Mouse (Mus musculus) CH12.LX (cell line): Measurements from ENCODE around the gene Ggct. TPM values are rescaled to one million over a fixed set of nuclear protein-coding genes. Genes with fewer than 3 reads are reported as not detected.
A peak's percentile ranks its signal among the peaks of the same experiment; 100 is the strongest.

ENCODE experiments used
- DNase-seq: peaks from one replicate; pipeline ENCODE4 v3.0.0-alpha.2; 2013; ENCODE audit errors: extremely low read depth
- H3K27ac ChIP-seq: 2 replicates; pipeline ENCODE4 v1.5.1; 2012; ENCODE audit warnings: low read depth, mild to moderate bottlenecking, control low read depth, moderate library complexity; ENCODE audit not compliant: insufficient read depth
- H3K27me3 ChIP-seq: replicated peaks from 2 replicates; pipeline ENCODE3; 2012; ENCODE audit warnings: inconsistent platforms
- H3K36me3 ChIP-seq, 2 experiments: replicated peaks in 1 of 2; 2 replicates each; pipeline versions ENCODE3 to v1.6.1; 2012; ENCODE audit warnings: inconsistent platforms in 1 of 2, low read length in 1 of 2, mild to moderate bottlenecking in 1 of 2, mixed read lengths in 1 of 2, moderate library complexity in 1 of 2; ENCODE audit not compliant: control insufficient read depth in 1 of 2, insufficient read depth in 1 of 2
- H3K4me1 ChIP-seq, 2 experiments: 2 replicates each; pipeline ENCODE4 v1.6.1; 2012; ENCODE audit warnings: inconsistent platforms in 1 of 2, moderate library complexity in 1 of 2; ENCODE audit not compliant: insufficient read depth in 2 of 2, control insufficient read depth in 1 of 2
- H3K4me2 ChIP-seq: 2 replicates; pipeline ENCODE4 v1.6.1; 2012; ENCODE audit warnings: low read depth, mild to moderate bottlenecking, control low read depth; ENCODE audit not compliant: poor library complexity, insufficient read depth, severe bottlenecking
- H3K4me3 ChIP-seq, 3 experiments: fragments of 150-350 bp in 1 of 3; sonication (generic) in 1 of 3; replicated peaks in 1 of 3; 2 replicates each; pipeline versions ENCODE3 to v1.5.1; 2011 to 2012; ENCODE audit warnings: low read depth in 2 of 3, low read length in 2 of 3, mild to moderate bottlenecking in 2 of 3, moderate library complexity in 2 of 3, control low read depth in 1 of 3, improper control_type of control experiment in 1 of 3, inconsistent platforms in 1 of 3, mixed read lengths in 1 of 3; ENCODE audit not compliant: poor library complexity in 1 of 3
- H3K79me2 ChIP-seq: replicated peaks from 2 replicates; pipeline ENCODE4 v1.6.1; 2012; ENCODE audit warnings: mild to moderate bottlenecking, moderate library complexity; ENCODE audit not compliant: control insufficient read depth, poor library complexity, insufficient read depth, severe bottlenecking; ENCODE audit errors: extremely low read depth
- H3K9ac ChIP-seq: 2 replicates; pipeline ENCODE4 v1.6.1; 2012; ENCODE audit warnings: low read depth, mild to moderate bottlenecking, control low read depth, moderate library complexity; ENCODE audit not compliant: insufficient read depth
- H3K9me3 ChIP-seq: replicated peaks from 2 replicates; pipeline ENCODE3; 2012; ENCODE audit warnings: low read length, inconsistent platforms, mixed read lengths
- BHLHE40 ChIP-seq: IDR thresholded peaks from 2 replicates; pipeline ENCODE4 v1.6.1; 2011; ENCODE audit warnings: mild to moderate bottlenecking, low read depth, low read length, improper control_type of control experiment
- CHD2 ChIP-seq: IDR thresholded peaks from 2 replicates; pipeline ENCODE4 v1.6.1; 2011; ENCODE audit warnings: low read length, improper control_type of control experiment
- E2F4 ChIP-seq: IDR thresholded peaks from 2 replicates; pipeline ENCODE4 v1.6.1; 2011; ENCODE audit warnings: low read depth, low read length, improper control_type of control experiment; ENCODE audit not compliant: insufficient replicate concordance
- ELF1 ChIP-seq: IDR thresholded peaks from 2 replicates; pipeline ENCODE4 v1.6.1; 2014; ENCODE audit warnings: low read depth, mild to moderate bottlenecking, inconsistent platforms, low read length, improper control_type of control experiment
- EP300 ChIP-seq: IDR thresholded peaks from 2 replicates; pipeline ENCODE4 v1.6.1; 2011; ENCODE audit warnings: low read length, improper control_type of control experiment
- ETS1 ChIP-seq: conservative IDR thresholded peaks from 2 replicates; pipeline ENCODE4 v1.6.1; 2012; ENCODE audit warnings: low read depth, mild to moderate bottlenecking, inconsistent platforms, low read length, improper control_type of control experiment, moderate library complexity
- HCFC1 ChIP-seq: IDR thresholded peaks from 2 replicates; pipeline ENCODE4 v1.6.1; 2012; ENCODE audit warnings: low read depth, mild to moderate bottlenecking, inconsistent platforms, low read length, improper control_type of control experiment
- JUN ChIP-seq: IDR thresholded peaks from 2 replicates; pipeline ENCODE4 v1.6.1; 2011; ENCODE audit warnings: low read depth, mild to moderate bottlenecking, low read length, improper control_type of control experiment, moderate library complexity; ENCODE audit not compliant: insufficient read depth
- JUND ChIP-seq: conservative IDR thresholded peaks from 2 replicates; pipeline ENCODE4 v1.6.1; 2011; ENCODE audit warnings: low read depth, low read length, improper control_type of control experiment
- KAT2A ChIP-seq: IDR thresholded peaks from 2 replicates; pipeline ENCODE4 v1.6.1; 2012; ENCODE audit warnings: low read length, improper control_type of control experiment, inconsistent platforms; ENCODE audit not compliant: insufficient replicate concordance
- MAFK ChIP-seq: IDR thresholded peaks from 2 replicates; pipeline ENCODE4 v1.6.1; 2011; ENCODE audit warnings: low read length, improper control_type of control experiment; ENCODE audit not compliant: insufficient replicate concordance
- MAX ChIP-seq: IDR thresholded peaks from 2 replicates; pipeline ENCODE4 v1.6.1; 2011; ENCODE audit warnings: low read length, improper control_type of control experiment
- MEF2A ChIP-seq: IDR thresholded peaks from 2 replicates; pipeline ENCODE4 v1.6.1; 2014; ENCODE audit warnings: low read depth, mild to moderate bottlenecking, inconsistent platforms, low read length, improper control_type of control experiment, borderline replicate concordance
- MXI1 ChIP-seq: IDR thresholded peaks from 2 replicates; pipeline ENCODE4 v1.6.1; 2011; ENCODE audit warnings: mild to moderate bottlenecking, low read depth, low read length, improper control_type of control experiment
- MYC ChIP-seq: IDR thresholded peaks from 2 replicates; pipeline ENCODE4 v1.6.1; 2011; ENCODE audit warnings: low read depth, mild to moderate bottlenecking, improper control_type of control experiment, low read length
- NELFE ChIP-seq: IDR thresholded peaks from 2 replicates; pipeline ENCODE4 v1.6.1; 2011; ENCODE audit warnings: low read depth, low read length, improper control_type of control experiment
- NRF1 ChIP-seq: IDR thresholded peaks from 2 replicates; pipeline ENCODE4 v1.6.1; 2014; ENCODE audit warnings: low read depth, mild to moderate bottlenecking, inconsistent platforms, low read length, improper control_type of control experiment, moderate library complexity
- PAX5 ChIP-seq: IDR thresholded peaks from 2 replicates; pipeline ENCODE4 v1.6.1; 2012; ENCODE audit warnings: low read length, inconsistent platforms, mixed read lengths
- POLR2A ChIP-seq: IDR thresholded peaks from 2 replicates; pipeline ENCODE4 v1.6.1; 2011; ENCODE audit warnings: low read depth, mild to moderate bottlenecking, improper control_type of control experiment, low read length
- POLR2AphosphoS2 ChIP-seq: IDR thresholded peaks from 2 replicates; pipeline ENCODE4 v1.6.1; 2011; ENCODE audit warnings: low read depth, low read length, improper control_type of control experiment
- RAD21 ChIP-seq: IDR thresholded peaks from 2 replicates; pipeline ENCODE4 v1.6.1; 2011; ENCODE audit warnings: low read depth, mild to moderate bottlenecking, low read length, improper control_type of control experiment, moderate library complexity
- RCOR1 ChIP-seq: conservative IDR thresholded peaks from 2 replicates; pipeline ENCODE4 v1.6.1; 2012; ENCODE audit warnings: low read depth, mild to moderate bottlenecking, inconsistent platforms, low read length, improper control_type of control experiment
- SIN3A ChIP-seq: IDR thresholded peaks from 2 replicates; pipeline ENCODE4 v1.6.1; 2012; ENCODE audit warnings: low read length, improper control_type of control experiment, inconsistent platforms
- TBP ChIP-seq: conservative IDR thresholded peaks from 2 replicates; pipeline ENCODE4 v1.6.1; 2011; ENCODE audit warnings: low read depth, low read length, improper control_type of control experiment
- TCF12 ChIP-seq: IDR thresholded peaks from 2 replicates; pipeline ENCODE4 v1.6.1; 2014; ENCODE audit warnings: low read depth, mild to moderate bottlenecking, inconsistent platforms, low read length, improper control_type of control experiment
- UBTF ChIP-seq: IDR thresholded peaks from 2 replicates; pipeline ENCODE4 v1.6.1; 2012; ENCODE audit warnings: low read depth, mild to moderate bottlenecking, inconsistent platforms, low read length, improper control_type of control experiment, moderate library complexity
- USF1 ChIP-seq: IDR thresholded peaks from 2 replicates; pipeline ENCODE4 v1.6.1; 2014; ENCODE audit warnings: low read depth, mild to moderate bottlenecking, inconsistent platforms, low read length, improper control_type of control experiment
- ZC3H11A ChIP-seq: IDR thresholded peaks from 2 replicates; pipeline ENCODE4 v1.6.1; 2012; ENCODE audit warnings: low read depth, mild to moderate bottlenecking, inconsistent platforms, low read length, improper control_type of control experiment
- ZKSCAN1 ChIP-seq: IDR thresholded peaks from 2 replicates; pipeline ENCODE4 v1.6.1; 2012; ENCODE audit warnings: low read depth, inconsistent platforms, low read length, improper control_type of control experiment, borderline replicate concordance
- ZMIZ1 ChIP-seq: IDR thresholded peaks from 2 replicates; pipeline ENCODE4 v1.6.1; 2012; ENCODE audit warnings: low read depth, mild to moderate bottlenecking, inconsistent platforms, low read length, improper control_type of control experiment
- ZNF384 ChIP-seq: IDR thresholded peaks from 2 replicates; pipeline ENCODE4 v1.6.1; 2012; ENCODE audit warnings: low read depth, low read length, improper control_type of control experiment, inconsistent platforms
- dilution Hi-C: fragments of 300-500 bp; cut with MboI; formaldehyde crosslinking; loops from 2 replicates; pipeline ENCODE4 v1.14.3; 2020; ENCODE audit warnings: low sequenced_read_pairs; ENCODE audit not compliant: extremely low pct_unique_long_range_greater_than_20kb, extremely low pct_ligation_motif_present
- in situ Hi-C: fragments of 300-500 bp; cut with MboI; formaldehyde crosslinking; loops from 3 replicates; pipeline ENCODE4 v1.14.3; 2019; ENCODE audit warnings: low sequenced_read_pairs, low pct_ligation_motif_present, low pct_unique_long_range_greater_than_20kb, mixed read lengths
- polyA plus RNA-seq: library from polyadenylated mRNA; unstranded; fragments of >175 nt; gene quantifications from 2 replicates; pipeline ENCODE4 v1.2.1, GENCODE M21; 2012; ENCODE audit warnings: low read depth; ENCODE audit not compliant: insufficient read length
- total RNA-seq, 2 experiments: library from RNA; depleted of rRNA; stranded (reverse); fragments of 300-350 nt in 1 of 2; fragments of >200 nt in 1 of 2; gene quantifications; 2 replicates each; pipeline ENCODE4 v1.2.3; 2012 to 2014

Gene Ggct
- total and polyA plus RNA-seq, 3 experiments: 9.8 to 24.5 (median 12.7) TPM

- peaks cover 10 to 29% of the 10 kb centered on the region in 2 experiments for H3K4me1 ChIP-seq
- DNase-seq: peak; percentile 78
- peaks cover 50% of the 10 kb centered on the region for H3K79me2 ChIP-seq
- dilution Hi-C loops (no loop called here), in situ Hi-C loops (no loop called here)
- peak within 1 kb of the TSS; percentile 92 to 100 (median 99) for H3K4me3 ChIP-seq
- H3K9me3 ChIP-seq: peaks cover 6% of the 10 kb centered on the region
- H3K9ac ChIP-seq: peak within 1 kb of the TSS; percentile 96
- peak within 1 kb of the TSS; percentile 64; the same call in 1 of the 2 replicates for H3K4me2 ChIP-seq
- H3K36me3 ChIP-seq: peaks cover 4 to 21% of the 10 kb centered on the region in 2 experiments
- TF ChIP-seq MAFK (no peak), ZKSCAN1 (no peak), BHLHE40 (no peak; the same call in 1 of the 2 replicates), ELF1 (peak; percentile 100), PAX5 (no peak), ZMIZ1 (peak; percentile 86), USF1 (no peak), UBTF (peak; percentile 84), TCF12 (peak; percentile 87), ZNF384 (no peak), POLR2A (peak; percentile 92), NELFE (peak; percentile 88; the same call in 1 of the 2 replicates), CHD2 (no peak), HCFC1 (peak; percentile 87), NRF1 (peak; percentile 93), MXI1 (peak; percentile 82; the same call in 1 of the 2 replicates), JUN (no peak), E2F4 (0 out of 2 replicates have a peak, but pooled peaks have one; percentile 50), ZC3H11A (peak; percentile 77; the same call in 1 of the 2 replicates), MYC (peak; percentile 74; the same call in 1 of the 2 replicates), EP300 (no peak), MEF2A (peak; percentile 55), TBP (peak; percentile 76), SIN3A (peak; percentile 93), RAD21 (no peak), MAX (peak; percentile 88), RCOR1 (no peak), ETS1 (no peak), KAT2A (peak; percentile 86; the same call in 1 of the 2 replicates), POLR2AphosphoS2 (no peak; the same call in 1 of the 2 replicates), JUND (no peak)
- H3K27me3 ChIP-seq: peaks cover 9% of the 10 kb centered on the region
- H3K27ac ChIP-seq: peak within 1 kb of the TSS; percentile 90
These were observed 45.3 kb upstream of the Ggct start, which contains the start of gene Gars for GRCm38 (mm10) chr6:55037799-55038670. Gene Gars, plus strand, starts transcription at chr6:55038007.
